Comparison of ENCODE assay signal across 19 mouse cellular contexts in the genomic region with DNA sequence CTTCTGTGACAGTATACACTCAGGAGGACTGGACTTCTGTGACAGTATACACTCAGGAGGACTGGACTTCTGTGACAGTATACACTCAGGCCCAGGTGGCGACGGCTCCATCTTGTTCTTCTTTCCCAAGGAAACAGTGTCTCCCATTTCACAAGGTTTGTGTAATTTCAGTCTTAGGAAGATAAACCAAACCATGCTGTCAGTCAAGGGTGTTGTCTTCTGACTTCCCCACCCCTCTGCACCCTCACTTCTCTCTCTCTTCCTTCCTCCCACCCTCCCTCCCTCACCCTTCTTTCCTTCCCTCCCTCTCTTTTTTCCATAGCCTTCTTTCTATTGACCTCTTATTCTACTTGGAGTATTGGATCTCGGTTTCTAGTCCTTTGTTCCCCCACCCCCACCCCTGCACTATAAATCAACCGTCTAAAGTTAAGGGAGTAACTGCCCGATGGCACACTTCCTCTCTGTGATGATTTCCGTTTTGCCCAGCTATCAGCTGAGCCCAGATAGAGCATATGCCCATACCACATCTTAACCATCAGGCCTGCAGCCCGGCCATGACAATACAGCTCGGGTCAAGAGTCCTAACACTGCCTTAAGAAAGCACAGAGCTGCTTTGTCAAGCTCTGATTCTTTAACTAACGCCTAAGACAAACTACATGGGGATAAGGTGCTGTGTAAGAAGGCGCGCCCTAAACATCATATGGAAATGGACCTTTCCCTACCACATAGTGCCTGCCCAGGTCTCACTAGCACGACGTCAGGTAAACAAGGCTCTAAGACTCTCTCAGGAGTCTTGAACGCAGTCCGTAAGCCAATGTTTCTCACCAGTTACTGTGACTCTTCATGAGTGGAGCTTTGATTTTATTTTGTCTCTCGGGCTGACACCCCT. TPM values are rescaled to one million over a fixed set of nuclear protein-coding genes. Genes with fewer than 3 reads are reported as not detected.
DNase-seq lines count a peak whose midpoint lies in the region; ATAC-seq and TF ChIP-seq lines count a peak whose summit lies in the region.
"Had no signal": no experiment of that assay in that cellular context is flagged by ENCODE, and none has a peak within 500 bp of the region (broad histone marks: within the 10 kb centered on the region; RNA-seq: fewer than 3 reads in every experiment).

No protein-coding gene starts in this region.

- H3K27me3 ChIP-seq in CH12.LX (replicated peaks): no peaks in the 10 kb centered on the region
- H3K27me3 ChIP-seq in liver, embryonic 15.5 days: no peaks in the 10 kb centered on the region
- H3K27me3 ChIP-seq: embryonic facial prominence, embryonic 13.5 days; hindbrain, embryonic 15.5 days; Patski had no signal

- H3K79me2 ChIP-seq in CH12.LX (replicated peaks; ENCODE audit: control insufficient read depth, extremely low read depth, insufficient read depth, poor library complexity, severe bottlenecking): peaks cover 32% of the 10 kb centered on the region

- no peak for TF ChIP-seq POLR2A in CH12.LX (IDR thresholded peaks at IDR 0.05; ENCODE audit: low read depth, low read length)
- TF ChIP-seq POLR2A in bone marrow macrophage, adult 2 months (IDR thresholded peaks at IDR 0.05; ENCODE audit: borderline replicate concordance, low read depth, low read length): no peak

- no peak for TF ChIP-seq EP300 in CH12.LX (IDR thresholded peaks at IDR 0.05; ENCODE audit: low read length)

- H3K4me1 ChIP-seq in CH12.LX (ENCODE audit: control insufficient read depth in 1 of 2, insufficient read depth in 2 of 2): peaks cover 13 to 48% of the 10 kb centered on the region in 2 experiments
- peaks cover 48% of the 10 kb centered on the region for H3K4me1 ChIP-seq in bone marrow macrophage, adult 2 months (ENCODE audit: control insufficient read depth, insufficient read depth, low read length)
- peaks cover 58% of the 10 kb centered on the region for H3K4me1 ChIP-seq in liver, embryonic 15.5 days (replicated peaks)
- H3K4me1 ChIP-seq: hindbrain, embryonic 15.5 days had no signal

- no peak for TF ChIP-seq CTCF in CH12.LX (conservative IDR thresholded peaks at IDR 0.05 in 1 of 2, IDR thresholded peaks at IDR 0.05 in 1 of 2; ENCODE audit: low read depth in 2 of 2, low read length in 2 of 2)
- no peak for TF ChIP-seq CTCF in bone marrow macrophage, adult 2 months (IDR thresholded peaks at IDR 0.05; ENCODE audit: low read depth, low read length)

- 22% methylated on average over 16 of the region's 16 CpGs for WGBS in liver, embryonic 15.5 days (ENCODE audit: insufficient replicate concordance)

- in situ Hi-C loops in CH12.LX (cut with MboI; ENCODE audit: low pct_ligation_motif_present, low pct_unique_long_range_greater_than_20kb, low sequenced_read_pairs): no loop called here

- peak overlapping the region; percentile 77 for H3K27ac ChIP-seq in CH12.LX (ENCODE audit: insufficient read depth, low read depth)
- peak overlapping the region; percentile 68 for H3K27ac ChIP-seq in bone marrow macrophage, adult 2 months (ENCODE audit: insufficient read depth, low read depth, low read length)
- H3K27ac ChIP-seq in liver, embryonic 15.5 days (replicated peaks): peak overlapping the region; percentile 22; the same call in 1 of the 2 replicates
- H3K27ac ChIP-seq: embryonic facial prominence, embryonic 13.5 days; hindbrain, embryonic 15.5 days had no signal

- H3K36me3 ChIP-seq in CH12.LX (replicated peaks in 1 of 2; ENCODE audit: control insufficient read depth in 1 of 2, insufficient read depth in 1 of 2, low read length in 1 of 2): peaks cover 4 to 60% of the 10 kb centered on the region in 2 experiments
- peaks cover 76% of the 10 kb centered on the region for H3K36me3 ChIP-seq in liver, embryonic 15.5 days (replicated peaks)
- H3K36me3 ChIP-seq: embryonic facial prominence, embryonic 13.5 days; hindbrain, embryonic 15.5 days had no signal

- no peak for TF ChIP-seq RAD21 in CH12.LX (IDR thresholded peaks at IDR 0.05; ENCODE audit: low read depth, low read length)

- DNase-seq in CH12.LX (ENCODE audit: extremely low read depth): no peak
- DNase-seq in ovary, postnatal 36 days (ENCODE audit: low spot score): no peak
- no peak for DNase-seq in left cerebral cortex, adult 9 months (ENCODE audit: low spot score in 2 of 2)
- no peak for DNase-seq in gastrocnemius, adult 18-20 months (ENCODE audit: low spot score)
- DNase-seq: adrenal gland, postnatal 14 days; cerebellum, adult 2 months; forebrain, postnatal 0 days; gastrocnemius, postnatal 14 days; lung, embryonic 14.5 days; right cerebral cortex, postnatal 25 days had no signal

- no peak overlapping the region for H3K4me3 ChIP-seq in CH12.LX (replicated peaks in 1 of 3; ENCODE audit: low read depth in 2 of 3, low read length in 2 of 3, poor library complexity in 1 of 3)
- no peak overlapping the region for H3K4me3 ChIP-seq in bone marrow macrophage, adult 2 months (ENCODE audit: insufficient read depth, low read length)
- no peak overlapping the region for H3K4me3 ChIP-seq in liver, embryonic 15.5 days (replicated peaks)
- H3K4me3 ChIP-seq: embryonic facial prominence, embryonic 13.5 days; hindbrain, embryonic 15.5 days had no signal

- peaks cover 24% of the 10 kb centered on the region for H3K9me3 ChIP-seq in CH12.LX (replicated peaks; ENCODE audit: low read length)
- H3K9me3 ChIP-seq in liver, embryonic 15.5 days (replicated peaks): peaks cover 6% of the 10 kb centered on the region; the same call in 1 of the 2 replicates
- H3K9me3 ChIP-seq: hindbrain, embryonic 15.5 days had no signal

- peak overlapping the region; percentile 86 for H3K4me2 ChIP-seq in CH12.LX (ENCODE audit: insufficient read depth, low read depth, poor library complexity, severe bottlenecking)
- H3K4me2 ChIP-seq in liver, embryonic 15.5 days: no peak overlapping the region; the same call in none of the 2 replicates
- H3K4me2 ChIP-seq: embryonic facial prominence, embryonic 13.5 days; hindbrain, embryonic 15.5 days; lung, embryonic 14.5 days had no signal

- dilution Hi-C loops in CH12.LX (cut with MboI; ENCODE audit: extremely low pct_ligation_motif_present, extremely low pct_unique_long_range_greater_than_20kb, low sequenced_read_pairs): no loop called here

- H3K9ac ChIP-seq in CH12.LX (ENCODE audit: insufficient read depth, low read depth): peak overlapping the region; percentile 40; the same call in 1 of the 2 replicates
- no peak overlapping the region for H3K9ac ChIP-seq in liver, embryonic 15.5 days
- H3K9ac ChIP-seq: embryonic facial prominence, embryonic 13.5 days; forebrain, postnatal 0 days; hindbrain, embryonic 15.5 days; lung, embryonic 14.5 days had no signal

- ATAC-seq in liver, embryonic 15.5 days (ENCODE audit: insufficient read depth): peak; percentile 43; the same call in 1 of the 2 replicates
- ATAC-seq in monocyte, adult 5-6 weeks (replicated peaks; ENCODE audit: insufficient number of reproducible peaks, low FRiP score, low TSS enrichment, poor library complexity, severe bottlenecking): peak; percentile 41; the same call in 1 of the 2 replicates
- ATAC-seq: activated CD4-positive, CD25-positive, alpha-beta regulatory T cell, adult 4 months; forebrain, postnatal 0 days; intestine, embryonic 16.5 days; midbrain, embryonic 16.5 days; Patski had no signal

TF ChIP-seq in CH12.LX, 34 proteins besides CTCF, POLR2A, EP300 and RAD21:
- TF ChIP-seq TCF12 (IDR thresholded peaks at IDR 0.05; ENCODE audit: low read depth, low read length) (no peak), USF1 (IDR thresholded peaks at IDR 0.05; ENCODE audit: low read depth, low read length) (no peak), IRF4 (IDR thresholded peaks at IDR 0.05; ENCODE audit: low read depth, low read length) (no peak), ZC3H11A (IDR thresholded peaks at IDR 0.05; ENCODE audit: low read depth, low read length) (no peak), CHD2 (IDR thresholded peaks at IDR 0.05; ENCODE audit: low read length) (peak; percentile 45; the same call in 1 of the 2 replicates), POLR2AphosphoS2 (IDR thresholded peaks at IDR 0.05; ENCODE audit: low read depth, low read length) (no peak), MAX (IDR thresholded peaks at IDR 0.05; ENCODE audit: low read length) (no peak)

RNA-seq across cellular contexts. Expression of a gene that starts 29.4 kb away (rescaled TPM):
- total RNA-seq in CH12.LX (2012; rRNA removed) (17.4 and 18.6 TPM in 2 replicates), CH12.LX (2014; rRNA removed) (7.2 and 8.3 TPM in 2 replicates)
- 34.6 and 35.0 TPM in 2 replicates for polyA plus RNA-seq in CH12.LX (2012; ENCODE audit: insufficient read length, low read depth)
- polyA plus RNA-seq in bone marrow macrophage, adult 2 months (2012; ENCODE audit: insufficient read depth, insufficient read length, missing spikeins): 110 and 112 TPM in 2 replicates
- 42.5 and 42.7 TPM in 2 replicates for polyA plus RNA-seq in liver, embryonic 15.5 days (2015; fragmentation: Nextera tagmentation; extraction: Ambion mirVana)
- total RNA-seq in monocyte, adult 5-6 weeks (2017): 81.6 to 108 TPM (median 90.0 TPM) in 3 replicates
- total RNA-seq in gastrocnemius, adult 18-20 months (2021): 1 to 10 TPM; 5.0 to 5.4 TPM

RNA-seq across cellular contexts. Expression of a gene that starts 33.4 kb away (rescaled TPM):
- total RNA-seq in CH12.LX (2012; rRNA removed) (54.2 and 64.9 TPM in 2 replicates), CH12.LX (2014; rRNA removed) (68.1 and 70.9 TPM in 2 replicates)
- 103 and 134 TPM in 2 replicates for polyA plus RNA-seq in CH12.LX (2012; ENCODE audit: insufficient read length, low read depth)
- 50.7 and 51.4 TPM in 2 replicates for polyA plus RNA-seq in bone marrow macrophage, adult 2 months (2012; ENCODE audit: insufficient read depth, insufficient read length, missing spikeins)
- 30.7 and 31.7 TPM in 2 replicates for polyA plus RNA-seq in liver, embryonic 15.5 days (2015; fragmentation: Nextera tagmentation; extraction: Ambion mirVana)
- total RNA-seq in monocyte, adult 5-6 weeks (2017): 88.9 to 99.4 TPM (median 95.5 TPM) in 3 replicates
- total RNA-seq in gastrocnemius, adult 18-20 months (2021): 10 to 100 TPM; 89.2 to 94.8 TPM

Comparison
In these comparisons a context has a peak if more than half of its experiments do, and no peak if none do; other contexts are left out.
1. H3K27ac ChIP-seq: peak in every context shown above with its lines; median percentile 77 in CH12.LX; 68 in bone marrow macrophage, adult 2 months; 22 in liver, embryonic 15.5 days.